Mouse (Mus musculus): ENCODE results near the gene A730049H05Rik.

A730049H05Rik gene

GRCm38 (mm10) chr6:92879700-92880265 lies 63.5 kb downstream of the A730049H05Rik start:
- no peak for DNase-seq (ENCODE audit: low spot score in 2 of 2)

DNA sequence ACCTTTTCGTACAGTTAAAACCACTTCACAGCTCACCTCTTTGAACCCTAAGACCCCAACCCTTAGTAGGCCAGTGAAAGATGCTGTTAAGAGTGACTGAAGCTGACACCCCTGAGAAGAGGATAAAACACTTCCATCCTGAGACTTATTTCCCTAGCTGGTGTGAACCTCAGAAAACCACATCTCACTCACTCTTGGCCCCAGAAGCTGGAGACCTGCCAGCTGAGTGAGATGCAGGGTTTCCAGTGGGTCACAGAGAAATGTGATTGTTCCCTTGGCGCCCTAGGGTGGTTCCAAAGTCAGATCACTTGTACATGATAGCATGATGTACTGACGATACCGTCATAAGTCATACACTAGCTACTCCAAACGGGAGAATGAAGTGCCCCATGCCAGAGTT lies 66.2 kb downstream of the A730049H05Rik start:
- no peak for DNase-seq (ENCODE audit: low spot score in 2 of 2)

- DNase-seq (ENCODE audit: low spot score in 2 of 2) = no peak
These were observed 67.0 kb downstream of the A730049H05Rik start for GRCm38 (mm10) chr6:92883131-92883900.

GRCm38 (mm10) chr6:92891535-92891934 lies 75.3 kb downstream of the A730049H05Rik start:
- no peak for DNase-seq (ENCODE audit: low spot score in 2 of 2)

Measured in spleen, postnatal 14 days (tissue).